Mouse (Mus musculus) thymus, adult 2 months (tissue): Measurements from ENCODE around the gene Usp29.

Experiments
- CTCF ChIP-seq: fragments of 200-500 bp; IDR thresholded peaks from 2 replicates; pipeline ENCODE4 v1.5.1; 2012; ENCODE audit warnings: mild to moderate bottlenecking, control low read depth, low read length, moderate library complexity, borderline replicate concordance; ENCODE audit not compliant: control insufficient read depth, poor library complexity, insufficient read depth; ENCODE audit errors: extremely low read depth
- POLR2A ChIP-seq: fragments of 200-500 bp; IDR thresholded peaks from 2 replicates; pipeline ENCODE4 v1.6.1; 2012; ENCODE audit warnings: mild to moderate bottlenecking, low read length, control low read depth, moderate library complexity; ENCODE audit not compliant: control insufficient read depth, poor library complexity, insufficient read depth; ENCODE audit errors: extremely low read depth

DNA sequence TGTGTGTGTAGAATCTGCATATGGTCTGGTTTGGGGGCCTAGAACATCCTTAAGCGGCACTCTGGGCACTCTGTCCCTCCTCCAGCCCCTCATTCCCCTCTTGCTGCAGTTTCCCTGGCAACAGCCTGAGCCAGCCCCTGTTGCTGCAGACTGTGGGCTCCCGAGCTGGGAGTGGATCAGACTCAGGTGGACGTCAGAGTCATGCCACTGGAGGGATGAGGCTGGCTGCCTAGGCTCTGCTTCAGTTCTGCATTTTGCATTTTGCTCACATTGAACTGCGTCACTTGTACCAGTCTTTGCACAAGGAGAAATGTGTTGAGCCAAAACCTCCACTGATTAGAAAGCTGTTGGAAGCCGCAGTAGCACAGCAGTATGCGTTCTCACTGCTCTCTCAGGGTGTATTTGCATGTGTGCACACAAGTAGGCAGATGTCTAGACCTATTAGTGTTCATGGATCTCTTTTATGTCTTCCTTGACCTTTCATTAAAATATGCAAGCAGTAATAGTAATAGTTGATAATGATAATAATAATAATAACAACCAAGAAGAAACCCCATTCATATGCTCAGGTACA is 151.2 kb downstream of the Usp29 start:
- TF ChIP-seq CTCF (no peak), POLR2A (no peak)
